Mouse (Mus musculus) ES-E14 (cell line): Measurements from ENCODE around the gene Olfr1466.

Experiments
- CHD2 ChIP-seq: IDR thresholded peaks from 2 replicates; pipeline ENCODE4 v1.6.1; 2014; ENCODE audit warnings: mild to moderate bottlenecking, low read depth, low read length, inconsistent platforms
- HCFC1 ChIP-seq: IDR thresholded peaks from 2 replicates; pipeline ENCODE4 v1.6.1; 2012; ENCODE audit warnings: low read length, inconsistent platforms, borderline replicate concordance; ENCODE audit not compliant: insufficient read depth
- MAFK ChIP-seq: IDR thresholded peaks from 2 replicates; pipeline ENCODE4 v1.6.1; 2014; ENCODE audit warnings: mild to moderate bottlenecking, low read depth, low read length, inconsistent platforms; ENCODE audit not compliant: insufficient read depth
- ZC3H11A ChIP-seq: IDR thresholded peaks from 2 replicates; pipeline ENCODE4 v1.6.1; 2012; ENCODE audit warnings: low read depth, mild to moderate bottlenecking, inconsistent platforms, low read length, borderline replicate concordance
- ZNF384 ChIP-seq: IDR thresholded peaks from 2 replicates; pipeline ENCODE4 v1.6.1; 2012; ENCODE audit warnings: low read depth, low read length, inconsistent platforms

GRCm38 (mm10) chr19:13338562-13338961 is at the start of gene Olfr1466:
- TF ChIP-seq ZC3H11A (no peak), MAFK (no peak), CHD2 (no peak), HCFC1 (no peak), ZNF384 (no peak)
